Mouse (Mus musculus) Patski (cell line): ENCODE results near the gene Runx1. TPM values are rescaled to one million over a fixed set of nuclear protein-coding genes. Genes with fewer than 3 reads are reported as not detected.

Experiments used
- ATAC-seq: fragments of 100-300 bp; one replicate; pipeline ENCODE4 v1.8.0; 2021
- CTCF ChIA-PET: fragments of 350-600 bp; sonication (Branson Sonifier 250); formaldehyde crosslinking; loops from one replicate; lab custom pipeline; 2022; ENCODE audit warnings: inconsistent platforms; lab: Charles Lee
- POLR2A ChIA-PET: fragments of 350-600 bp; sonication (Branson Sonifier 250); formaldehyde crosslinking; loops from one replicate; lab custom pipeline; 2022; ENCODE audit warnings: antibody characterized with exemption, inconsistent platforms; lab: Charles Lee
- DNase-seq: peaks from one replicate; pipeline ENCODE4 v3.0.0-alpha.2; 2011; ENCODE audit warnings: low read depth, low spot score
- H3K27me3 ChIP-seq: fragments of 371-371 bp; one replicate; pipeline ENCODE4 v1.5.1; 2021
- CTCF ChIP-seq: fragments of 100-300 bp; IDR thresholded peaks from one replicate; pipeline ENCODE4 v1.5.1; 2021
- in situ Hi-C: fragments of 300-500 bp; cut with MboI; formaldehyde crosslinking; loops from 3 replicates; pipeline ENCODE4 v1.11.1; 2018; ENCODE audit warnings: low pct_unique_long_range_greater_than_20kb, mixed read lengths
- polyA plus RNA-seq: library from polyadenylated mRNA; unstranded; gene quantifications from one replicate; pipeline ENCODE4 v1.2.3, GENCODE M21; 2021

Runx1 gene
- polyA plus RNA-seq, 1 experiment from 2014 or later = 42.5 TPM

- in situ Hi-C loops = no loop called here
- CTCF ChIA-PET = no interaction called here
- TF ChIP-seq CTCF = no peak
- DNase-seq = no peak
- ATAC-seq = no peak
- H3K27me3 ChIP-seq = no peaks in the 10 kb centered on the region
- POLR2A ChIA-PET = no interaction called here
These were observed 151.7 kb downstream of the Runx1 start for GRCm38 (mm10) chr16:92674121-92674816.

- ChIA-PET CTCF (no interaction called here), POLR2A (no interaction called here)
- no peak for ATAC-seq
- in situ Hi-C loops = no loop called here
- TF ChIP-seq CTCF = no peak
- no peak for DNase-seq
- no peaks in the 10 kb centered on the region for H3K27me3 ChIP-seq
These were observed 157.1 kb downstream of the Runx1 start for GRCm38 (mm10) chr16:92668807-92669206.

GRCm38 (mm10) chr16:92661757-92662156 lies 164.2 kb downstream of the Runx1 start:
- ATAC-seq = no peak
- in situ Hi-C loops = no loop called here
- TF ChIP-seq CTCF = no peak
- no peaks in the 10 kb centered on the region for H3K27me3 ChIP-seq
- POLR2A ChIA-PET = no interaction called here
- CTCF ChIA-PET = no interaction called here
- DNase-seq = no peak

- in situ Hi-C loops = no loop called here
- ChIA-PET CTCF (no interaction called here), POLR2A (no interaction called here)
- no peak for TF ChIP-seq CTCF
- H3K27me3 ChIP-seq = no peaks in the 10 kb centered on the region
- ATAC-seq (no peak), DNase-seq (no peak)
These were observed 169.2 kb downstream of the Runx1 start for GRCm38 (mm10) chr16:92656750-92657149.

GRCm38 (mm10) chr16:92654294-92654950 lies 171.5 kb downstream of the Runx1 start:
- TF ChIP-seq CTCF = no peak
- peak; percentile 77 for DNase-seq
- ATAC-seq = peak; percentile 90
- in situ Hi-C loops = no loop called here
- CTCF ChIA-PET = no interaction called here
- no peaks in the 10 kb centered on the region for H3K27me3 ChIP-seq
- POLR2A ChIA-PET = interaction anchor here (0.7 to 1.2 kb wide), 3 partner anchors 18 to 45 kb away, joined by 3 to 5 read pairs (median 3); no protein-coding TSS in a partner anchor

- DNase-seq (peak; percentile 89), ATAC-seq (peak; percentile 45)
- no peak for TF ChIP-seq CTCF
- in situ Hi-C loops = no loop called here
- ChIA-PET POLR2A (interaction anchor here (0.5 to 1.2 kb wide), 5 partner anchors 9 to 44 kb away, joined by 3 to 6 read pairs (median 4); no protein-coding TSS in a partner anchor), CTCF (interaction anchor here (0.7 kb wide), 1 partner anchor 27 kb away, joined by 3 read pairs; no protein-coding TSS in a partner anchor)
- H3K27me3 ChIP-seq = no peaks in the 10 kb centered on the region
These were observed 172.1 kb downstream of the Runx1 start for GRCm38 (mm10) chr16:92653816-92654215.

GRCm38 (mm10) chr16:92651256-92651655 lies 174.7 kb downstream of the Runx1 start:
- TF ChIP-seq CTCF = no peak
- POLR2A ChIA-PET = no interaction called here
- in situ Hi-C loops = no loop called here
- ATAC-seq (no peak), DNase-seq (no peak)
- CTCF ChIA-PET = no interaction called here
- H3K27me3 ChIP-seq = no peaks in the 10 kb centered on the region

- DNase-seq (no peak), ATAC-seq (no peak)
- no peak for TF ChIP-seq CTCF
- CTCF ChIA-PET = no interaction called here
- in situ Hi-C loops = no loop called here
- POLR2A ChIA-PET = interaction anchor here (0.8 kb wide), 1 partner anchor 16 kb away, joined by 3 read pairs; no protein-coding TSS in a partner anchor
- no peaks in the 10 kb centered on the region for H3K27me3 ChIP-seq
These were observed 179.8 kb downstream of the Runx1 start for GRCm38 (mm10) chr16:92646153-92646552.

- ChIA-PET POLR2A (interaction anchor here (0.7 to 0.8 kb wide), 2 partner anchors 17 to 20 kb away, joined by 3 read pairs; no protein-coding TSS in a partner anchor), CTCF (no interaction called here)
- ATAC-seq = no peak
- H3K27me3 ChIP-seq = no peaks in the 10 kb centered on the region
- no peak for TF ChIP-seq CTCF
- in situ Hi-C loops = no loop called here
- no peak for DNase-seq
These were observed 180.4 kb downstream of the Runx1 start for GRCm38 (mm10) chr16:92645423-92646115.

- CTCF ChIA-PET = interaction anchor here (0.8 kb wide), 1 partner anchor 8 kb away, joined by 3 read pairs; no protein-coding TSS in a partner anchor
- in situ Hi-C loops = no loop called here
- DNase-seq = no peak
- POLR2A ChIA-PET = interaction anchor here (0.7 kb wide), 2 partner anchors 9 to 20 kb away, joined by 3 to 4 read pairs; no protein-coding TSS in a partner anchor
- no peak for ATAC-seq
- no peak for TF ChIP-seq CTCF
- H3K27me3 ChIP-seq = no peaks in the 10 kb centered on the region
These were observed 181.1 kb downstream of the Runx1 start for GRCm38 (mm10) chr16:92644718-92645422.
